Mouse (Mus musculus) neural tube, postnatal 0 days (tissue): ENCODE data around the gene Ecm2. TPM values are rescaled to one million over a fixed set of nuclear protein-coding genes. Genes with fewer than 3 reads are reported as not detected.

Source experiments
- polyA plus RNA-seq: library from polyadenylated mRNA; unstranded; fragments of >200 nt; fragmentation: Nextera tagmentation; extraction: Ambion mirVana; gene quantifications from 2 replicates; pipeline ENCODE4 v1.2.1, GENCODE M21; 2015

The Ecm2 gene
- polyA plus RNA-seq, result 2.5 and 3.4 TPM in 2 replicates

DNA sequence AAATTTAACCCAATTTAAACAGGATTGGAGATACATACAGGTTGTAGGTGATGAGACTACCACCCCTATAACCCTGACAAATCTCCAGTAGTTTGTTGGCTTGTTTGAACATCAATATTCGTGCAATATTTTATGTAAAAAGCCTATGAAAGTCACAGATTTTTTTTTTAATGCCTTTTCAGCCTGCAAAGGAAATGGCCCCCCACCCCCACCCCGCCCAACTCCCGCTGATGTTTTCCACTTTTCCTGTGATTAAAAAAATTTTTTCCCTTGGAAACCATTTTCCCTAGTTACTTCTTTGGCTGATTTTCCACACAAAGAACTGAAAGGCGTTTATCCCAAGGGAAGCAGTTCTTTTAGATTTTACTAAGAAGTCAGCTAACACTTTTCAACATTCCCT is at the start of gene Ecm2:
TSS of gene Ecm2 (plus strand) at position 301 of the 400 bp plus-strand sequence.

DNA sequence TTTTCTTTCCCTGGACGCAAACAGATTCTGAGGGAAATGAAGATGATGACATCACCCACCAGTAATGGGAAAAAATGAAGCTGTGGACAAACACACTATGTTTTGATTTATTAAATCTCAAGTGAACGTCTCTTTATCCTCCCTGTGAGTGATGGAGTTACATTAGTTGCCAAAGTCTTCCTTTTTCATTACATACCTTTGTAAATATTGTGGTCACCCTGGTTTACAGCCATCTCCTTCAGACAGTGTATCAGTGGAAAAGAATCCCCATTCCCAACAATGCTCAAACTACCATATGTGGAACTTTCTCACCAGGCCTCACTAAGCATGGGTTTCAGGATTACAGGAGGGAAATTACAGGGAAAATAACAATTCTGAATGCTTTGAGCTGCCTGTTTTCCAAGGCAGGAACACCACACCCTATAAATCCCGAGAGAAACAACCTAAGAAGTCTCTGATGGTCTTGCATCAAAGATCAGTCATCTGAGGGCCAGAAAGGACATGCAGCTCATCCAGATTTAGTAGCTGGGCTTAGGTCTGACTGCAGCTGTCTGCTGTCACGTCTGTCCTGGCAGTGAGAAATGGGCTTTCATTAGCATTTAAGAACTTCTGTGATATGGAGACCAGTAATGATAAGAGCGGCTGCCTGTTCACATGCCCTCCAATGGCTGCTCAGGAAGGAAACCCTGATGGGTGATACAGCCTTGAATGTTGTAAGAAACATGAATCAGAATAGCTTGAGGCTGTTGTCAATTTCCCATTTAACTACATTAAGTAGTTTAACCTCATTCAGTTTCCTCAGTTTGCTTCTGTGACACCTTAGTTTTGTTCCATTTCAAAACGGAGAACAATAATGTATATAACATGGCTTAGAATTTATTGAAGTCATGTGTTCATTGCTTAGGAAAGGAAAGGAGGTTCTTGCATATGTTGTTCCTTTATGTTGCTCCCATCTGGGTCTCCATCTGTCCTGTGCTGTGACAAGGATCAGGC is 11.9 kb upstream of the Ecm2 start, which contains the start of gene Tes3-ps:
TSS of gene Tes3-ps (plus strand) at position 943 of the 993 bp plus-strand sequence.

DNA sequence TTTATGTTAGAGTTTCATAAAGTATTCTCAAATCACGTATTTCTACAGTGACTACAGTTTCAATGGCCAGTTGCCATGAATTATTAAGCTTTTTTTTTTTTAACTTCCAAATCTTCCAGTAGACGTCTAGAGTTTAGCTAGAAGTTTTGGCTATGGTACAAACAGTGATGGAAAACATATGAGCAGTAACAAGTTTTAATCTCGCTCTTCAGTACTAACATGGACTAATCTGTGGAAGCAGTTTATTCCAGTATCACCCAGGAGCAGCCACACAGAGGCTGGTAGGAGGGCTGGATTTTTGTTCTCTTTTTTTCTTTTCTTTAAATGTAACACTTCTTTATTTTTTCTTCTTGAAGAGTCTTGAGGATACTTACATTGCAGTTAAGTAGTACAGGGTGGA is 39.7 kb downstream of the Ecm2 start, which contains the start of gene Aspn:
TSS of gene Aspn (plus strand) at position 165 of the 400 bp plus-strand sequence.

DNA sequence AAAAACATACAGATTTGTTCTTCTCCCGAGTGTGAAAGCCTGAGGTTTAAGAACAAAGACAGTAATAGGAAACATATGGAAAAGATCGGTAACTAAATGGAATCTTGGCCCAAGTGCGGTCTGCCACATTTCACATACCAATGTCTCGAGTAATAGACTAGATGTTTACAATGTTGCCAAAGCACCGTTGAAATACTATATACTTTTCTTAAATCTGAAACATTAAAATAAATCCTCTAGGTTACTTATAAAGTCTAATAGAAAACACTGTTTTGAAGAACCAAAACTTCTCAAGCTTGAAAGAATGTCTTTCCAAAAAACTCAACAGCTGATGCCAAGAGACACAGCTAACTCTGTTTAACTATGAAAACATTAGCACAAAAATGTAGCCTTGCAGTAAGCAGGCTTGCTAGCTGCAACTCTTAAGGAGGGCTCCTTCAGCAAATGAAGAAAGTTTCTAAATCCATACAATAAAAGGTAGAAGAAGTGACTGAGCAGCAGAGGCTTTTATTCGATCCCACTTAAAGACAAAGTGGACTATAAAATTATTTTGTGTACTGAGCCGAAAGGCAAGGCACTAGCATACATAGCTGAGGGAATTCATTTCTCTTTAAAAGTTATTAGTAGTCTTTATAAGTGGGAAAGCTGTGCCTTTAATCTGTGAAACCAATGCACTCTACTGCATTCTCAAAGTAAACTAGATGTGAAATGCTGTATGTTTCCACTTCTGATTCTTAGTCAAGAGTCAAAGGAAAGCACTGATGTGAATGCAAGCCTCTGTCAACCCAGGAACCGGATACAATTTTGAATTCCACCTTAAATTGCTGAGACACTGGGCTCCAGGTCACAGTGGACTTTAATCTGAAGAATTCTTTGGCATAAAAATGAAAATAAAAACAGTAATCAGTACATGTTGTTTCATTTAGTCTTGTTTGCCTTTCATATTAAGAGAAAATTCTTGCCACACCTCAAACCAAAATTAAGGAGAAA is 77.2 kb downstream of the Ecm2 start, which contains the start of gene Omd:
TSS of gene Omd (plus strand) at position 922 of the 990 bp plus-strand sequence.

Other genes with a start within 250 kb of the Ecm2 start
- 1.6 and 1.7 TPM in 2 replicates for gene Fgd3, start 184.5 kb upstream of the Ecm2 start, polyA plus RNA-seq
- 23.9 and 26.0 TPM in 2 replicates for gene Bicd2, start 163.2 kb upstream of the Ecm2 start, polyA plus RNA-seq
- gene Ippk, start 83.6 kb upstream of the Ecm2 start, polyA plus RNA-seq, result 11.2 and 11.6 TPM in 2 replicates
- gene Tes3-ps, start 11.5 kb upstream of the Ecm2 start, polyA plus RNA-seq, result 0.50 and 0.65 TPM in 2 replicates
- 4.9 and 7.9 TPM in 2 replicates for gene Aspn, start 39.6 kb downstream of the Ecm2 start, polyA plus RNA-seq
- gene Omd, start 77.7 kb downstream of the Ecm2 start, polyA plus RNA-seq, result 0.82 and 1.9 TPM in 2 replicates
- 9.7 and 18.9 TPM in 2 replicates for gene Ogn, start 103.2 kb downstream of the Ecm2 start, polyA plus RNA-seq
- gene Cenpp, start 148.0 kb downstream of the Ecm2 start, polyA plus RNA-seq, result 6.6 and 6.8 TPM in 2 replicates
- gene Nol8, start 148.3 kb downstream of the Ecm2 start, polyA plus RNA-seq, result 14.8 and 16.7 TPM in 2 replicates
- 29.9 and 33.7 TPM in 2 replicates for gene Iars, start 177.3 kb downstream of the Ecm2 start, polyA plus RNA-seq